Mouse (Mus musculus) MEL (cell line): ENCODE results near the gene Dph1. TPM values are rescaled to one million over a fixed set of nuclear protein-coding genes. Genes with fewer than 3 reads are reported as not detected.

ENCODE experiments used
- DNase-seq: peaks from one replicate; pipeline ENCODE4 v3.0.0; 2011; ENCODE audit warnings: low read depth, low spot score
- H3K27ac ChIP-seq: 2 replicates; pipeline ENCODE4 v1.5.1; 2012; ENCODE audit warnings: low read depth, mild to moderate bottlenecking, control low read depth, low read length, moderate library complexity; ENCODE audit not compliant: control insufficient read depth
- H3K27me3 ChIP-seq, 2 experiments: fragments of 150-350 bp in 1 of 2; sonication (generic) in 1 of 2; 2 replicates each; pipeline ENCODE4 v1.6.1; 2012; ENCODE audit warnings: low read length in 2 of 2, mild to moderate bottlenecking in 2 of 2, improper control_type of control experiment in 1 of 2, moderate library complexity in 1 of 2; ENCODE audit not compliant: insufficient read depth in 2 of 2, control insufficient read depth in 1 of 2
- H3K36me3 ChIP-seq, 2 experiments: 2 replicates each; pipeline ENCODE4 v1.6.1; 2012 to 2014; ENCODE audit warnings: low read length in 2 of 2, improper control_type of control experiment in 1 of 2, inconsistent platforms in 1 of 2, mild to moderate bottlenecking in 1 of 2; ENCODE audit not compliant: insufficient read depth in 2 of 2, control insufficient read depth in 1 of 2
- H3K4me1 ChIP-seq, 2 experiments: fragments of 150-350 bp in 1 of 2; sonication (generic) in 1 of 2; 2 replicates each; pipeline ENCODE4 v1.6.1; 2012; ENCODE audit warnings: low read length in 2 of 2, improper control_type of control experiment in 1 of 2, mild to moderate bottlenecking in 1 of 2; ENCODE audit not compliant: insufficient read depth in 2 of 2, control insufficient read depth in 1 of 2
- H3K4me3 ChIP-seq, 2 experiments: fragments of 150-350 bp in 1 of 2; sonication (generic) in 1 of 2; 2 replicates each; pipeline ENCODE4 v1.5.1; 2012; ENCODE audit warnings: low read depth in 2 of 2, low read length in 2 of 2, mild to moderate bottlenecking in 2 of 2, moderate library complexity in 2 of 2, control low read depth in 1 of 2, improper control_type of control experiment in 1 of 2; ENCODE audit not compliant: control insufficient read depth in 1 of 2, insufficient read depth in 1 of 2
- H3K79me2 ChIP-seq: 2 replicates; pipeline ENCODE4 v1.6.1; 2012; ENCODE audit warnings: mild to moderate bottlenecking, low read length, moderate library complexity; ENCODE audit not compliant: control insufficient read depth, poor library complexity, insufficient read depth
- H3K9ac ChIP-seq: 2 replicates; pipeline ENCODE4 v1.6.1; 2012; ENCODE audit warnings: low read depth, mild to moderate bottlenecking, control low read depth, low read length, moderate library complexity; ENCODE audit not compliant: control insufficient read depth, poor library complexity, severe bottlenecking
- H3K9me3 ChIP-seq: fragments of 150-350 bp; sonication (generic); replicated peaks from 2 replicates; pipeline ENCODE4 v1.6.1; 2012; ENCODE audit warnings: mild to moderate bottlenecking, low read length, improper control_type of control experiment, moderate library complexity; ENCODE audit not compliant: insufficient read depth
- CHD1 ChIP-seq: IDR thresholded peaks from 2 replicates; pipeline ENCODE4 v1.6.1; 2012; ENCODE audit warnings: low read depth, mild to moderate bottlenecking, inconsistent platforms, low read length, improper control_type of control experiment
- E2F4 ChIP-seq: IDR thresholded peaks from 2 replicates; pipeline ENCODE4 v1.6.1; 2011; ENCODE audit warnings: low read depth, low read length, improper control_type of control experiment, borderline replicate concordance
- EP300 ChIP-seq, 2 experiments: IDR thresholded peaks; 2 replicates each; pipeline ENCODE4 v1.6.1; 2011; ENCODE audit warnings: improper control_type of control experiment in 2 of 2, low read length in 2 of 2, low read depth in 1 of 2, mild to moderate bottlenecking in 1 of 2
- ETS1 ChIP-seq: IDR thresholded peaks from 2 replicates; pipeline ENCODE4 v1.6.1; 2012; ENCODE audit warnings: low read depth, mild to moderate bottlenecking, inconsistent platforms, low read length, improper control_type of control experiment, moderate library complexity
- GABPA ChIP-seq: IDR thresholded peaks from 2 replicates; pipeline ENCODE4 v1.6.1; 2012; ENCODE audit warnings: low read depth, mild to moderate bottlenecking, inconsistent platforms, low read length, improper control_type of control experiment, moderate library complexity
- MAFK ChIP-seq: IDR thresholded peaks from 2 replicates; pipeline ENCODE4 v1.6.1; 2011; ENCODE audit warnings: low read depth, mild to moderate bottlenecking, low read length, improper control_type of control experiment, borderline replicate concordance
- MAX ChIP-seq: IDR thresholded peaks from 2 replicates; pipeline ENCODE4 v1.6.1; 2011; ENCODE audit warnings: low read length, improper control_type of control experiment
- MAZ ChIP-seq: IDR thresholded peaks from 2 replicates; pipeline ENCODE4 v1.6.1; 2012; ENCODE audit warnings: low read depth, mild to moderate bottlenecking, inconsistent platforms, low read length, improper control_type of control experiment
- MEF2A ChIP-seq: IDR thresholded peaks from 2 replicates; pipeline ENCODE4 v1.6.1; 2014; ENCODE audit warnings: low read depth, mild to moderate bottlenecking, inconsistent platforms, low read length, improper control_type of control experiment; ENCODE audit not compliant: poor library complexity, insufficient replicate concordance, severe bottlenecking; ENCODE audit errors: extremely low read depth
- MYB ChIP-seq: IDR thresholded peaks from 2 replicates; pipeline ENCODE4 v1.6.1; 2011; ENCODE audit warnings: mild to moderate bottlenecking, low read depth, low read length, improper control_type of control experiment
- MYC ChIP-seq: IDR thresholded peaks from 2 replicates; pipeline ENCODE4 v1.6.1; 2011; ENCODE audit warnings: low read depth, mild to moderate bottlenecking, low read length, improper control_type of control experiment, moderate library complexity
- NRF1 ChIP-seq: IDR thresholded peaks from 2 replicates; pipeline ENCODE4 v1.6.1; 2014; ENCODE audit warnings: low read depth, mild to moderate bottlenecking, inconsistent platforms, low read length, improper control_type of control experiment, moderate library complexity; ENCODE audit not compliant: poor library complexity, insufficient read depth, severe bottlenecking
- POLR2AphosphoS5 ChIP-seq: IDR thresholded peaks from 2 replicates; pipeline ENCODE4 v1.6.1; 2012; ENCODE audit warnings: low read depth, borderline replicate concordance, mild to moderate bottlenecking, inconsistent platforms, low read length, moderate library complexity, mixed read lengths
- RAD21 ChIP-seq: IDR thresholded peaks from 2 replicates; pipeline ENCODE4 v1.6.1; 2011; ENCODE audit warnings: mild to moderate bottlenecking, low read depth, low read length, improper control_type of control experiment
- SIN3A ChIP-seq: IDR thresholded peaks from 2 replicates; pipeline ENCODE4 v1.6.1; 2012; ENCODE audit warnings: low read length, improper control_type of control experiment, inconsistent platforms
- TAL1 ChIP-seq: IDR thresholded peaks from 2 replicates; pipeline ENCODE4 v1.6.1; 2012; ENCODE audit warnings: mild to moderate bottlenecking, inconsistent platforms, low read length, moderate library complexity, mixed read lengths
- TCF12 ChIP-seq: IDR thresholded peaks from 2 replicates; pipeline ENCODE4 v1.6.1; 2014; ENCODE audit warnings: low read depth, mild to moderate bottlenecking, inconsistent platforms, low read length, improper control_type of control experiment, moderate library complexity
- UBTF ChIP-seq: IDR thresholded peaks from 2 replicates; pipeline ENCODE4 v1.6.1; 2012; ENCODE audit warnings: low read depth, mild to moderate bottlenecking, inconsistent platforms, low read length, improper control_type of control experiment, moderate library complexity, borderline replicate concordance; ENCODE audit not compliant: insufficient read depth
- USF2 ChIP-seq, 2 experiments: IDR thresholded peaks; 2 replicates each; pipeline ENCODE4 v1.6.1; 2011 to 2012; ENCODE audit warnings: improper control_type of control experiment in 2 of 2, low read length in 2 of 2, borderline replicate concordance in 1 of 2, inconsistent platforms in 1 of 2, low read depth in 1 of 2, mild to moderate bottlenecking in 1 of 2; ENCODE audit not compliant: insufficient read depth in 1 of 2
- ZKSCAN1 ChIP-seq: IDR thresholded peaks from 2 replicates; pipeline ENCODE4 v1.6.1; 2012; ENCODE audit warnings: low read depth, mild to moderate bottlenecking, inconsistent platforms, low read length, improper control_type of control experiment, moderate library complexity
- ZMIZ1 ChIP-seq: IDR thresholded peaks from 2 replicates; pipeline ENCODE4 v1.6.1; 2012; ENCODE audit warnings: low read depth, mild to moderate bottlenecking, inconsistent platforms, low read length, improper control_type of control experiment, moderate library complexity
- polyA plus RNA-seq, 2 experiments: library from polyadenylated mRNA; stranded (reverse) in 1 of 2; unstranded in 1 of 2; fragments of >175 nt in 1 of 2; fragments of >200 nt in 1 of 2; gene quantifications; 2 replicates each; pipeline versions ENCODE4 v1.2.1 to v1.2.4; 2012; ENCODE audit warnings: low replicate concordance in 2 of 2, low read depth in 1 of 2; ENCODE audit not compliant: insufficient read length in 2 of 2, insufficient read depth in 1 of 2, missing spikeins in 1 of 2
- total RNA-seq: library from RNA; depleted of rRNA; stranded (reverse); fragments of 300-350 nt; gene quantifications from 2 replicates; pipeline ENCODE4 v1.2.3, GENCODE M21; 2012

Dph1 gene
- total and polyA plus RNA-seq, 3 experiments, result 58.4 to 59.5 TPM; not detected in 1

DNA sequence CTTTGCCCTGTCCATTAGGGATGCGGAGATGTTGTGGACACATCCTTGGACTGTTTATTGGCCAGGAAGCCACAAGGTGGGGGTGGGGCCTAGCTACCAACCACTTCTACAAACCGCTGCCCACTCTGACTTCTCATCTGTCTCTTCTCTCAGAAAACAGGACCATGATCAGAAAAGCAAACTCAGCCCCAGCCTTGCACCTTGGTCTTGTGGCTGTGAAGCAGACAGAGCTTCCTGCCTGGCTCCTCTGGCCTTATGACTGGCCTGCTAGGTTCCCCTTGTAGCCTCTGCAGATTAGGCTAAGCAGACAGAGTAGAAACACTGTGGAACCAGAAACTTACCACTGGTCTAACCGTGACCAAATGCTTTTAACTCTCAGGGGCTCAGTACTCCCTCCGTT is 18.3 kb upstream of the Dph1 start:
- H3K4me3 ChIP-seq, result no peak overlapping the region
- no peak for TF ChIP-seq RAD21
- no peak for TF ChIP-seq SIN3A
- TF ChIP-seq NRF1, result no peak
- no peak for TF ChIP-seq ZMIZ1
- TF ChIP-seq MAFK, result no peak
- TF ChIP-seq MEF2A, result no peak
- TF ChIP-seq UBTF, result no peak
- no peak for TF ChIP-seq CHD1
- TF ChIP-seq MYB, result no peak
- TF ChIP-seq ETS1, result no peak
- no peak for TF ChIP-seq ZKSCAN1
- no peak for TF ChIP-seq USF2 (IDR thresholded peaks at IDR 0.05; ENCODE audit: borderline replicate concordance in 1 of 2, insufficient read depth in 1 of 2, low read depth in 1 of 2, low read length in 2 of 2)
- no peak for TF ChIP-seq MAZ
- no peak for TF ChIP-seq E2F4
- TF ChIP-seq GABPA, result no peak
- TF ChIP-seq EP300 (IDR thresholded peaks at IDR 0.05; ENCODE audit: low read depth in 1 of 2, low read length in 2 of 2), result no peak
- TF ChIP-seq, all 39 proteins: peak for 0
- Histone ChIP-seq H3K27me3 (no peaks in the 10 kb centered on the region), H3K27ac (no peak overlapping the region), H3K9ac (no peak overlapping the region), H3K79me2 (no peaks in the 10 kb centered on the region), H3K9me3 (no peaks in the 10 kb centered on the region), H3K36me3 (no peaks in the 10 kb centered on the region), H3K4me1 (no peaks in the 10 kb centered on the region)
- DNase-seq, result no peak

GRCm38 (mm10) chr11:75206347-75206746 is 15.3 kb upstream of the Dph1 start:
- no peak overlapping the region for H3K9ac ChIP-seq

More at GRCm38 (mm10) chr11:75206347-75206746, 15.3 kb upstream of the Dph1 start:
- no peaks in the 10 kb centered on the region for H3K27me3 ChIP-seq
- H3K4me3 ChIP-seq, result no peak overlapping the region
- TF ChIP-seq USF2 (IDR thresholded peaks at IDR 0.05; ENCODE audit: borderline replicate concordance in 1 of 2, insufficient read depth in 1 of 2, low read depth in 1 of 2, low read length in 2 of 2) (no peak), MYC (no peak), E2F4 (no peak), POLR2AphosphoS5 (no peak), SIN3A (no peak), TCF12 (no peak), EP300 (IDR thresholded peaks at IDR 0.05; ENCODE audit: low read depth in 1 of 2, low read length in 2 of 2) (no peak), MAX (no peak), TAL1 (no peak), RAD21 (no peak)
- no peak overlapping the region for H3K27ac ChIP-seq
- H3K9me3 ChIP-seq, result no peaks in the 10 kb centered on the region
- DNase-seq, result no peak
- H3K4me1 ChIP-seq, result no peaks in the 10 kb centered on the region; a peak in 1 of 4 replicates
- H3K79me2 ChIP-seq, result no peaks in the 10 kb centered on the region
- H3K36me3 ChIP-seq, result no peaks in the 10 kb centered on the region
